Mouse (Mus musculus): ENCODE results near the gene Erf. TPM values are rescaled to one million over a fixed set of nuclear protein-coding genes. Genes with fewer than 3 reads are reported as not detected.

Erf gene
- polyA plus RNA-seq, 1 experiment from 2014 or later, result 10.3 TPM

DNA sequence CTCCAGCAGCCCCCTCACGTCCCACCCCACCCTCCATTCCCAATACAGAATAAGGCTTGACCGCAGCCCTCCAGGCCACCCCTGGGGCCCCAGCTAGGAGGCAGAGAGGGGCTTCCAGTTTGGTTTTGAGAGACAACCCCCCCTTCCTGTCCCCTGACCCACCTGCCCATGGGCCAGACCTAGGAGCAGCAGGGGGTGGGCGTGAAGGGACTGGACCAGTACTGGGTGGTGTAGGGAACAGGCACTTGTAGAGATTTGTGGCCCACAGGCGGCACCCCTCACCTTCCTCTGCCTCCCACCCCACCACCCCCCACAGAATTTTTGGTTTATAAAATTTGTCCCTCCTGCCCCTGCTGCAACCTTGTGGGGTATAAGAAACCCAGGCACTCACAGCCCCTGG lies 7.2 kb downstream of the Erf start:
- DNase-seq (ENCODE audit: low spot score), result no peak
- Histone ChIP-seq H3K9ac (replicated peaks; ENCODE audit: low read depth) (no peak overlapping the region), H3K4me1 (ENCODE audit: insufficient read depth, low read depth, low read length) (peaks cover 24% of the 10 kb centered on the region), H3K4me2 (replicated peaks; ENCODE audit: low read depth, low read length) (no peak overlapping the region), H3K27me3 (replicated peaks; ENCODE audit: insufficient read depth, low read length) (no peaks in the 10 kb centered on the region), H3K27ac (ENCODE audit: low read length) (no peak overlapping the region), H3K9me3 (ENCODE audit: low read length) (no peaks in the 10 kb centered on the region), H3K4me3 (ENCODE audit: low read depth, low read length) (no peak overlapping the region), H3K36me3 (ENCODE audit: insufficient read depth, low read length) (peaks cover 4% of the 10 kb centered on the region)
- ATAC-seq, result no peak
- TF ChIP-seq EP300 (IDR thresholded peaks at IDR 0.05) (no peak), CTCF (IDR thresholded peaks at IDR 0.05) (no peak)
- WGBS, result 92% methylated on average over 4 of the region's 4 CpGs

DNA sequence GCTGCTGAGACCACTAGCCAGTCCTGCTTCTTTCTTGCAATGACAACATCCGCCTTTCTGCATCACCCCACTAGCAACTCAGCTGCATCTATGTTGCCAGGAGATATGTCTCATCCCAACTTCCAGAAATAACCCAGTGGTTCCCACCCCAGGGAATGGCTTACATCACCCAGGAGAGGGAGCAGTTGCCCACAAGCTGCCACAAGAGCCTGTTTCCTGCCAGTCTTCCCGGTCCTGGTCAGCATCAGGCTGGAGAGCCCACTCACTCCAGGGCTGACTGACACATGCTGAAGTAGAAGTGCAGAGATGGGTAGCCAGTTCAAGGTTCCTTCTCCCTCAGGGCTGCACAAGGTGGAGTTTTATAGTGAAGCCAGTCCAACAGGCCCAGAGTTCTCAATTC lies 9.5 kb downstream of the Erf start:
- Histone ChIP-seq H3K9ac (replicated peaks; ENCODE audit: low read depth) (no peak overlapping the region), H3K4me3 (ENCODE audit: low read depth, low read length) (no peak overlapping the region), H3K27me3 (replicated peaks; ENCODE audit: insufficient read depth, low read length) (no peaks in the 10 kb centered on the region), H3K36me3 (ENCODE audit: insufficient read depth, low read length) (peaks cover 4% of the 10 kb centered on the region), H3K27ac (ENCODE audit: low read length) (no peak overlapping the region), H3K9me3 (ENCODE audit: low read length) (no peaks in the 10 kb centered on the region), H3K4me1 (ENCODE audit: insufficient read depth, low read depth, low read length) (peaks cover 2% of the 10 kb centered on the region), H3K4me2 (replicated peaks; ENCODE audit: low read depth, low read length) (no peak overlapping the region)
- ATAC-seq, result no peak
- TF ChIP-seq CTCF (IDR thresholded peaks at IDR 0.05), result peak; percentile 91
- TF ChIP-seq EP300 (IDR thresholded peaks at IDR 0.05), result no peak
- peak; percentile 90 for DNase-seq (ENCODE audit: low spot score)
- 31% methylated on average over 2 of the region's 2 CpGs for WGBS

DNA sequence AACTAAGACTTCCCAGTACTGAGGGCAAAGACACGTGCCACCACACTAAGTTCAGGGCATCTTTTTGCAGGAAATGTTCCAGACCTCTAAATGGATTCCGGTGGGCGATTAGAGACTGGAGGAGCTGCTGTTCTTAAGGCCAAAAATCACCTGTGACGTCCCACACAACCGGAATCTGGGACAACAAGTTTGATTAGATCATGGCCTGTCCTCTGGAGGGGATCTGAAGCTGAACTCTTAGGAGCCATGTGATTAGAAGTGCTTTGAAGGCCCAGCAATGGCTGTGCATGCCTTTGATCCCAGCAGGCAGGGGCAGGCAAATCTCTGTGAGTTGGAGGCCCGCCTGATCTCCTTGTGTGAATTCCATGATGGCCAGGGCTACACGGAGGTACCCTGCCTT lies 9.9 kb downstream of the Erf start:
- H3K4me1 ChIP-seq (ENCODE audit: insufficient read depth, low read depth, low read length), result peaks cover 4% of the 10 kb centered on the region
- TF ChIP-seq EP300 (IDR thresholded peaks at IDR 0.05), result no peak
- TF ChIP-seq CTCF (IDR thresholded peaks at IDR 0.05), result no peak
- H3K9me3 ChIP-seq (ENCODE audit: low read length), result no peaks in the 10 kb centered on the region
- no peaks in the 10 kb centered on the region for H3K27me3 ChIP-seq (replicated peaks; ENCODE audit: insufficient read depth, low read length)
- H3K36me3 ChIP-seq (ENCODE audit: insufficient read depth, low read length), result peaks cover 4% of the 10 kb centered on the region
- no peak for DNase-seq (ENCODE audit: low spot score)
- no peak overlapping the region for H3K9ac ChIP-seq (replicated peaks; ENCODE audit: low read depth)
- no peak overlapping the region for H3K4me3 ChIP-seq (ENCODE audit: low read depth, low read length)
- no peak overlapping the region for H3K27ac ChIP-seq (ENCODE audit: low read length)
- no peak overlapping the region for H3K4me2 ChIP-seq (replicated peaks; ENCODE audit: low read depth, low read length)
- 61% methylated on average over 7 of the region's 7 CpGs for WGBS
- ATAC-seq, result no peak

DNA sequence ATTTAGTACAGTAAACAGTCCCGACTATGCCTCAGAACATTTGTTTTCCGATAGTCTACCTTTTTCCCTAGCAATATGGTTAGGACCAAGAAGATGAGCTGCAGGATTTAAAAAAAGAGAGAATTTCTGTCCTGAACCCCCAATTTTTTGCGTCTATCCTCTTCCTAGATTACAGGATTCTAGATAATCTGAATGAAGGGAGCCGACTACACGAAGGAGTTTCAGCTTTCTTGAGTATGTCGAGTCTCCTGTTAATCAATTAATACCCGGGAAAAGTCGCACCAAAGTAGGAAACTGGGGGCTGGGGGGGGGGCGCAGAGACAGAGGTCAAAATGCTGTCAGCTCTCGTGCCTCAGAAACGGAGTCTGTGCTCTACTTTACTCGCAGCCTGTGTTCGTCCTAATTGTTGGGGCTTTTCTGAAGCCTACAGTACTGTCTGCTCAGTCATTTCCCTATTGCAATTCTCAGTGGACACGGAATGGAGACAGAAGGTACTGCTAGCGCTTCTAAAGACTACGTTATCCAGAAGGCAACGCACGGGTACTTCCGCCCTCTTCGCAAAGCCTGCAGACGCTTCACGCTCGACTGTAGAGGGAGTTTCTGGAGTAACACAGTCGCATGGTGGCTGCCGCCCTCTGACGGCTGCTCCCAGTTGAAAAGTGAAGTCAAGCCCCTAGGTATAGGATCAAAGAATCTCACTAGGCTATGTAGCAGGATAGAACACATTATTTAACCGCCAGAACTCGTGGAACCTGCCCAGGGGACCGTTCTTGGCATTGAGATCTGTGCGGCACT lies 11.5 kb downstream of the Erf start:
- H3K27me3 ChIP-seq (replicated peaks; ENCODE audit: insufficient read depth, low read length), result no peaks in the 10 kb centered on the region
- H3K4me1 ChIP-seq (ENCODE audit: insufficient read depth, low read depth, low read length), result peaks cover 7% of the 10 kb centered on the region
- H3K4me2 ChIP-seq (replicated peaks; ENCODE audit: low read depth, low read length), result peak overlapping the region; percentile 75
- H3K36me3 ChIP-seq (ENCODE audit: insufficient read depth, low read length), result no peaks in the 10 kb centered on the region
- no peak overlapping the region for H3K9ac ChIP-seq (replicated peaks; ENCODE audit: low read depth)
- TF ChIP-seq CTCF (IDR thresholded peaks at IDR 0.05) (peak; percentile 88), EP300 (IDR thresholded peaks at IDR 0.05) (no peak)
- ATAC-seq (peak; percentile 52), DNase-seq (ENCODE audit: low spot score) (peak; percentile 98)
- no peaks in the 10 kb centered on the region for H3K9me3 ChIP-seq (ENCODE audit: low read length)
- peak overlapping the region; percentile 82 for H3K27ac ChIP-seq (ENCODE audit: low read length)
- 2% methylated on average over 30 of the region's 30 CpGs for WGBS
- peak overlapping the region; percentile 98 for H3K4me3 ChIP-seq (ENCODE audit: low read depth, low read length)

DNA sequence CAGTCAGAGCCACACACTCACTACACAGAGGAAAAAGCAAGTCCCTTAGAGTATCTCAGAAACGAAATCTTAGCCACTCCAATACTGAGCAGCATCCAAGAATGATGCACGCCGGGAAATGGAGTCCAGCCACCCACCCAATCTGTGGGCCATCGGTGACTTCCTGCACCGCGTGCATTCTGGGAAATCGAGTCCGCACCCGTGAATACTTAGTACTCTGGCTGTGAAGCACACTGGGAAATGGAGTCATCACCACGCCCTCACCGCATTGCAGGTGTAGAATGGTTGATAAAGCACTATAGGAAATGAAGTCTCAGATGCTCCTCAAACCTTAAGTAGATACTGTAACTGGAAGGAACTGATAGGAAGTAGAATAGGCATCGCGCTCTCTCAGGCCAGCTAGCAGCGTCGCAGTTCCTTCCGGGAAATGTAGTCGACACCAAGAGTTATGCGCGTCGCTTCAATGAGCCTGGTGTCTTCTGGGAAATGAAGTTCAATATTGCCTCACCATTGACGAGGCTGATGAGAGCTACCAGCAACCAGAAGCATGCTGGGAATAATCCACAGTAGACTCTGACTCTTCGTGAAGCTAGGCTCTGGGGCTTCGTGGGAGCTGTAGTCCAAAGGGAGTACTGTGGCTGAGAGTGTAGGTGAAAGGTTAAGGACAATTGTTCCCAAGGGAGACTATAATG lies 12.4 kb downstream of the Erf start:
- no peak for TF ChIP-seq CTCF (IDR thresholded peaks at IDR 0.05)
- peak; percentile 65 for TF ChIP-seq EP300 (IDR thresholded peaks at IDR 0.05)
- H3K9me3 ChIP-seq (ENCODE audit: low read length), result no peaks in the 10 kb centered on the region
- H3K4me1 ChIP-seq (ENCODE audit: insufficient read depth, low read depth, low read length), result peaks cover 7% of the 10 kb centered on the region
- peak; percentile 89 for ATAC-seq
- H3K9ac ChIP-seq (replicated peaks; ENCODE audit: low read depth), result no peak overlapping the region
- H3K4me2 ChIP-seq (replicated peaks; ENCODE audit: low read depth, low read length), result peak overlapping the region; percentile 75
- DNase-seq (ENCODE audit: low spot score), result peak; percentile 99
- peak overlapping the region; percentile 98 for H3K4me3 ChIP-seq (ENCODE audit: low read depth, low read length)
- H3K27ac ChIP-seq (ENCODE audit: low read length), result peak overlapping the region; percentile 82
- H3K36me3 ChIP-seq (ENCODE audit: insufficient read depth, low read length), result no peaks in the 10 kb centered on the region
- no peaks in the 10 kb centered on the region for H3K27me3 ChIP-seq (replicated peaks; ENCODE audit: insufficient read depth, low read length)
- under 1% methylated on average over 23 of the region's 23 CpGs for WGBS

DNA sequence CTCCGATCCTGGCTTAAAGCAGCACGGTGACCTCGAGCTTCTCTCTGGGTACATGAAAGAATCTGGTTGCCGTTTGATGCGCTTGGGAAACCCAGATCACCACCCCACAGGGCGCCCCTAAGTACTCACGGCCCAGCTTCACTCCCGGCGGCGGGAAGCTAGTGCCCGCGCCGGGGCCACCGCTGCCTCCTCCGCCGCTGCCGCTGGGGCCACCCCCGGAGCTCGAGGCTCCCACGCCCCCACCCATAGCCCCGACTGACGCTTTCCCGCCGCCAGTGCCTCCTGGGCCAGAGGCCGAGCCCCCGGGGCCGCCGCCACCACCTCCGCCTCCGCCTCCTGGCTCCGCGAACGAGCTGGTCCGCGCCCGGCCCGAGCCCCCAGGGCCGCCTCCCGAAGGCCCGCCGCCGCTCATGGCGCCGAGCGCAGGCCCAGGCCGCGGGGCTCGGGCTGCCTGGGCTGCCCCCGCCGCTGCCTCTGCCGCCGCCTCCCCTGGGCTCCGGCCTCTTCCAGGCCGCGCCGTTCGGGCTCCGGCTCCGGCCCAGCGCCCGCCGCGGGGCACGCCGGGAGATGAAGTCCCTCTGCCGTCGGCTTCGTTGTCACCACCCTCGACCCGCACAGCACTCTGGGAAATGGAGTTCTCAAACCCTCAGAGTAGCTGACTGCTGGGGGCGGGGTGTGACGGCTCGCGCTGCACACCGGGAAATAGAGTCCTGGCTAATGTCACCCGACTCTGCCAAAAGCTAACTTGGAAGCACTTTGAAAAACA lies 13.1 kb downstream of the Erf start, which contains the start of gene Gsk3a:
Gene Gsk3a, minus strand, starts transcription at position 603 of the 766 bp plus-strand sequence.
- WGBS, result under 1% methylated on average over 42 of the region's 76 CpGs
- no peak for TF ChIP-seq CTCF (IDR thresholded peaks at IDR 0.05)
- no peak for TF ChIP-seq EP300 (IDR thresholded peaks at IDR 0.05)
- DNase-seq (ENCODE audit: low spot score), result peak; percentile 98

More for the DNA sequence above, 13.1 kb downstream of the Erf start, which contains the start of gene Gsk3a:
- Histone ChIP-seq H3K36me3 (ENCODE audit: insufficient read depth, low read length) (no peaks in the 10 kb centered on the region; the same call in 1 of the 2 replicates), H3K4me1 (ENCODE audit: insufficient read depth, low read depth, low read length) (peaks cover 7% of the 10 kb centered on the region), H3K4me2 (replicated peaks; ENCODE audit: low read depth, low read length) (peak within 1 kb of the TSS; percentile 75), H3K9me3 (ENCODE audit: low read length) (no peaks in the 10 kb centered on the region), H3K9ac (replicated peaks; ENCODE audit: low read depth) (peak within 1 kb of the TSS; percentile 97), H3K4me3 (ENCODE audit: low read depth, low read length) (peak within 1 kb of the TSS; percentile 98), H3K27me3 (replicated peaks; ENCODE audit: insufficient read depth, low read length) (no peaks in the 10 kb centered on the region), H3K27ac (ENCODE audit: low read length) (peak within 1 kb of the TSS; percentile 82)
- peak; percentile 87 for ATAC-seq
